Mouse (Mus musculus): Measurements from ENCODE around the gene Otx1. TPM values are rescaled to one million over a fixed set of nuclear protein-coding genes. Genes with fewer than 3 reads are reported as not detected.

The Otx1 gene
- polyA plus RNA-seq, 1 experiment from 2014 or later = not detected

GRCm38 (mm10) chr11:21996661-21997560 lies 5.8 kb downstream of the Otx1 start:
- H3K36me3 ChIP-seq (ENCODE audit: insufficient read depth, low read length) = no peaks in the 10 kb centered on the region
- H3K9ac ChIP-seq (ENCODE audit: low read depth, low read length) = no peak overlapping the region
- no peak for ATAC-seq (replicated peaks; ENCODE audit: low FRiP score, low read depth)
- peaks cover 89% of the 10 kb centered on the region for H3K27me3 ChIP-seq (ENCODE audit: insufficient read depth, low read length)
- TF ChIP-seq CTCF (IDR thresholded peaks at IDR 0.05; ENCODE audit: low read depth) = no peak
- peak; percentile 34 for DNase-seq (ENCODE audit: low spot score)
- peaks cover 22% of the 10 kb centered on the region; the same call in 1 of the 2 replicates for H3K4me1 ChIP-seq (replicated peaks; ENCODE audit: insufficient read depth, low read length)
- 0% methylated on average over 63 of the region's 63 CpGs for WGBS
- H3K27ac ChIP-seq = no peak overlapping the region
- H3K9me3 ChIP-seq (replicated peaks; ENCODE audit: low read length) = no peaks in the 10 kb centered on the region
- H3K4me3 ChIP-seq (replicated peaks; ENCODE audit: low read depth, low read length) = peak overlapping the region; percentile 26
- H3K4me2 ChIP-seq (ENCODE audit: low read length) = peak overlapping the region; percentile 41

- Histone ChIP-seq H3K4me3 (replicated peaks; ENCODE audit: low read depth, low read length) (peak overlapping the region; percentile 26), H3K9me3 (replicated peaks; ENCODE audit: low read length) (no peaks in the 10 kb centered on the region), H3K9ac (ENCODE audit: low read depth, low read length) (no peak overlapping the region), H3K4me2 (ENCODE audit: low read length) (peak overlapping the region; percentile 41), H3K27me3 (ENCODE audit: insufficient read depth, low read length) (peaks cover 87% of the 10 kb centered on the region), H3K4me1 (replicated peaks; ENCODE audit: insufficient read depth, low read length) (peaks cover 17% of the 10 kb centered on the region; the same call in 1 of the 2 replicates), H3K36me3 (ENCODE audit: insufficient read depth, low read length) (no peaks in the 10 kb centered on the region), H3K27ac (no peak overlapping the region)
- no peak for ATAC-seq (replicated peaks; ENCODE audit: low FRiP score, low read depth)
- no peak for TF ChIP-seq CTCF (IDR thresholded peaks at IDR 0.05; ENCODE audit: low read depth)
- no peak for DNase-seq (ENCODE audit: low spot score)
- WGBS = 5% methylated on average over 13 of the region's 13 CpGs
These were observed 6.4 kb downstream of the Otx1 start for GRCm38 (mm10) chr11:21996325-21996647.

GRCm38 (mm10) chr11:21995534-21996324 lies 7.0 kb downstream of the Otx1 start:
- WGBS = 3% methylated on average over 27 of the region's 27 CpGs
- H3K27me3 ChIP-seq (ENCODE audit: insufficient read depth, low read length) = peaks cover 86% of the 10 kb centered on the region
- no peak for TF ChIP-seq CTCF (IDR thresholded peaks at IDR 0.05; ENCODE audit: low read depth)
- H3K4me2 ChIP-seq (ENCODE audit: low read length) = no peak overlapping the region
- H3K9ac ChIP-seq (ENCODE audit: low read depth, low read length) = no peak overlapping the region
- no peak overlapping the region for H3K27ac ChIP-seq
- ATAC-seq (replicated peaks; ENCODE audit: low FRiP score, low read depth) = no peak
- H3K4me3 ChIP-seq (replicated peaks; ENCODE audit: low read depth, low read length) = peak overlapping the region; percentile 26; the same call in 1 of the 2 replicates
- peaks cover 11% of the 10 kb centered on the region; the same call in 1 of the 2 replicates for H3K4me1 ChIP-seq (replicated peaks; ENCODE audit: insufficient read depth, low read length)
- H3K36me3 ChIP-seq (ENCODE audit: insufficient read depth, low read length) = no peaks in the 10 kb centered on the region
- no peak for DNase-seq (ENCODE audit: low spot score)
- H3K9me3 ChIP-seq (replicated peaks; ENCODE audit: low read length) = no peaks in the 10 kb centered on the region

- H3K4me2 ChIP-seq (ENCODE audit: low read length) = no peak overlapping the region
- ATAC-seq (replicated peaks; ENCODE audit: low FRiP score, low read depth) = no peak
- WGBS = 3% methylated on average over 34 of the region's 34 CpGs
- peaks cover 81% of the 10 kb centered on the region for H3K27me3 ChIP-seq (ENCODE audit: insufficient read depth, low read length)
- H3K27ac ChIP-seq = no peak overlapping the region
- peak; percentile 12 for DNase-seq (ENCODE audit: low spot score)
- H3K9me3 ChIP-seq (replicated peaks; ENCODE audit: low read length) = no peaks in the 10 kb centered on the region
- H3K4me3 ChIP-seq (replicated peaks; ENCODE audit: low read depth, low read length) = no peak overlapping the region
- H3K4me1 ChIP-seq (replicated peaks; ENCODE audit: insufficient read depth, low read length) = peaks cover 9% of the 10 kb centered on the region; the same call in 1 of the 2 replicates
- TF ChIP-seq CTCF (IDR thresholded peaks at IDR 0.05; ENCODE audit: low read depth) = no peak
- no peaks in the 10 kb centered on the region for H3K36me3 ChIP-seq (ENCODE audit: insufficient read depth, low read length)
- no peak overlapping the region for H3K9ac ChIP-seq (ENCODE audit: low read depth, low read length)
These were observed 8.0 kb downstream of the Otx1 start for GRCm38 (mm10) chr11:21994377-21995370.

GRCm38 (mm10) chr11:21993597-21994376 lies 8.9 kb downstream of the Otx1 start:
- Histone ChIP-seq H3K4me2 (ENCODE audit: low read length) (0 out of 2 replicates have a peak overlapping the region, but pooled peaks have one; percentile 17), H3K27ac (no peak overlapping the region), H3K9ac (ENCODE audit: low read depth, low read length) (no peak overlapping the region), H3K4me3 (replicated peaks; ENCODE audit: low read depth, low read length) (no peak overlapping the region), H3K27me3 (ENCODE audit: insufficient read depth, low read length) (peaks cover 80% of the 10 kb centered on the region), H3K4me1 (replicated peaks; ENCODE audit: insufficient read depth, low read length) (peaks cover 9% of the 10 kb centered on the region; the same call in 1 of the 2 replicates), H3K36me3 (ENCODE audit: insufficient read depth, low read length) (no peaks in the 10 kb centered on the region), H3K9me3 (replicated peaks; ENCODE audit: low read length) (no peaks in the 10 kb centered on the region)
- TF ChIP-seq CTCF (IDR thresholded peaks at IDR 0.05; ENCODE audit: low read depth) = no peak
- ATAC-seq (replicated peaks; ENCODE audit: low FRiP score, low read depth) (0 out of 2 replicates have a peak, but pooled peaks have one; percentile 16), DNase-seq (ENCODE audit: low spot score) (peak; percentile 32)
- 2% methylated on average over 46 of the region's 47 CpGs for WGBS
